Mouse (Mus musculus) ES-Bruce4 (cell line): ENCODE measurements at regions not wholly inside any gene's neighbourhood (a gene's known extent, or its start where the extent isn't known, plus 50 kb on each side); places are given as distances from the start of the nearest gene placed in this dataset.

ENCODE experiments used
- H3K27ac ChIP-seq: 2 replicates; pipeline ENCODE4 v1.5.1; 2012; ENCODE audit warnings: low read length, inconsistent platforms; ENCODE audit not compliant: insufficient read depth
- H3K27me3 ChIP-seq: 2 replicates; pipeline ENCODE4 v1.6.1; 2012; ENCODE audit warnings: mild to moderate bottlenecking, low read length, inconsistent platforms; ENCODE audit not compliant: control insufficient read depth, poor library complexity, insufficient read depth, severe bottlenecking
- H3K36me3 ChIP-seq: 2 replicates; pipeline ENCODE4 v1.6.1; 2012; ENCODE audit warnings: inconsistent platforms, mild to moderate bottlenecking, low read length, moderate library complexity; ENCODE audit not compliant: control insufficient read depth, poor library complexity, insufficient read depth, severe bottlenecking
- H3K4me1 ChIP-seq: one replicate; pipeline ENCODE4 v1.8.1; 2011; ENCODE audit warnings: low read length; ENCODE audit not compliant: control insufficient read depth, insufficient read depth
- H3K4me3 ChIP-seq: 2 replicates; pipeline ENCODE4 v1.5.1; 2011; ENCODE audit warnings: low read depth, mild to moderate bottlenecking, low read length
- H3K9ac ChIP-seq: 2 replicates; pipeline ENCODE4 v1.6.1; 2012; ENCODE audit warnings: low read depth, mild to moderate bottlenecking, inconsistent platforms; ENCODE audit not compliant: poor library complexity, severe bottlenecking
- H3K9me3 ChIP-seq: replicated peaks from 2 replicates; pipeline ENCODE4 v1.6.1; 2012; ENCODE audit warnings: mild to moderate bottlenecking, low read length, inconsistent platforms; ENCODE audit not compliant: control insufficient read depth, poor library complexity, insufficient read depth, severe bottlenecking
- CTCF ChIP-seq: IDR thresholded peaks from one replicate; pipeline ENCODE4 v1.8.1; 2011; ENCODE audit warnings: low read depth, low read length
- POLR2A ChIP-seq: IDR thresholded peaks from one replicate; pipeline ENCODE4 v1.8.1; 2011; ENCODE audit warnings: low read length; ENCODE audit not compliant: insufficient read depth

GRCm38 (mm10) chrX:111052943-111053342 is 57.3 kb upstream of the Cylc1 start:
- Histone ChIP-seq H3K9ac (no peak overlapping the region), H3K4me3 (no peak overlapping the region), H3K36me3 (no peaks in the 10 kb centered on the region), H3K4me1 (no peaks in the 10 kb centered on the region), H3K9me3 (no peaks in the 10 kb centered on the region), H3K27me3 (no peaks in the 10 kb centered on the region), H3K27ac (no peak overlapping the region)
- TF ChIP-seq POLR2A, result no peak
- TF ChIP-seq CTCF, result peak; percentile 7
